Mouse (Mus musculus): ENCODE data around the gene Lrrc31. TPM values are rescaled to one million over a fixed set of nuclear protein-coding genes. Genes with fewer than 3 reads are reported as not detected.

Gene Lrrc31
- polyA plus RNA-seq, 1 experiment from 2014 or later: not detected

DNA sequence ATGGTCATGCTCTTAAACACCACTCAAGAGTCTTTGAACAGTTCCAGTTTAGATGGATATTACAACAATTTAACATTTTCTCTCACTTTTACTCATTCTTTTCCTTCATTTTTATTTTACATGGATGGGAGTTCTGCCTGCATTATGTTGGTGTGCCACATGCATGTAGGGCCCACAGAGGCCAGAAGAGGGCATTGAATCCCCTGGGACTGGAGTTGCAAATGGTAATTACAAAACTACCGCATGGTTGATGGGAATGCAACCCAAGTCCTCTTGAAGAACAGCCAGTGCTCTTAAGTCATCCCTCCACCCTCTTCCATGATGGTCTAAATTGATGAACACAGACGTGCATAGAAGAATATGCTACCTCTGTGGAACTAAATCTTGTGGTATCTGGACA, 22.8 kb upstream of the Lrrc31 start:
- no peak overlapping the region for H3K27ac ChIP-seq
- no peak overlapping the region for H3K4me2 ChIP-seq
- H3K27me3 ChIP-seq: no peaks in the 10 kb centered on the region
- H3K4me1 ChIP-seq: no peaks in the 10 kb centered on the region
- no peak for ATAC-seq (ENCODE audit: low FRiP score)
- H3K9ac ChIP-seq: no peak overlapping the region
- H3K9me3 ChIP-seq: no peaks in the 10 kb centered on the region
- H3K36me3 ChIP-seq (replicated peaks): no peaks in the 10 kb centered on the region
- H3K4me3 ChIP-seq (replicated peaks): no peak overlapping the region
- WGBS: 91% methylated on average over 2 of the region's 2 CpGs

- Histone ChIP-seq H3K4me2 (no peak overlapping the region), H3K9ac (no peak overlapping the region), H3K9me3 (no peaks in the 10 kb centered on the region), H3K27me3 (no peaks in the 10 kb centered on the region), H3K4me1 (no peaks in the 10 kb centered on the region), H3K36me3 (replicated peaks) (no peaks in the 10 kb centered on the region), H3K27ac (no peak overlapping the region), H3K4me3 (replicated peaks) (no peak overlapping the region)
- whole genome bisulfite sequencing: 89% methylated on average over 4 of the region's 4 CpGs
- ATAC-seq (ENCODE audit: low FRiP score): no peak
These were observed 22.4 kb upstream of the Lrrc31 start for GRCm38 (mm10) chr3:30722036-30722435.

DNA sequence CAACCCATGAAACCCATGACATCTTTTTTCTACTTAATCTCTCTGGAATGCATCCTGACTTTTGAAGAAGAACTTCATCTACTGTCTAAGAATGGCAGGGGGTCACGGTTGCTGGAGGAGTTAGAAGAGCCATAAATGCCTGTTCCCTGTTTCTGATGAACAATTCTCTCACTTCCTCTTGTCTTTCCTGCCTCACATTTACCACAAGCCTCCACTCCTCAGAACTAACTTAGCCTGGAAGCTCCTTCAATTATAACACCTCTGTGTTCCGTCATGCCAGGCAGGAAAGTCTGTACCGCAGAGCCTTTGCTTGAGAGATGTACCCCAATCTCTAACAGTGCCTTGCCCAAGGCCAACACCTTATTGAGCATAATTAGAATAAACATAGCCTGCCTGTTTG, 19.0 kb upstream of the Lrrc31 start:
- no peak overlapping the region for H3K9ac ChIP-seq
- H3K27me3 ChIP-seq: no peaks in the 10 kb centered on the region
- no peak overlapping the region for H3K4me3 ChIP-seq (replicated peaks)
- no peaks in the 10 kb centered on the region for H3K4me1 ChIP-seq
- no peak overlapping the region for H3K27ac ChIP-seq
- 90% methylated on average over 3 of the region's 3 CpGs for WGBS
- ATAC-seq (ENCODE audit: low FRiP score): no peak
- no peaks in the 10 kb centered on the region for H3K36me3 ChIP-seq (replicated peaks)
- no peak overlapping the region for H3K4me2 ChIP-seq
- no peaks in the 10 kb centered on the region for H3K9me3 ChIP-seq

GRCm38 (mm10) chr3:30713334-30713733, 13.7 kb upstream of the Lrrc31 start:
- Histone ChIP-seq H3K9me3 (no peaks in the 10 kb centered on the region), H3K27me3 (no peaks in the 10 kb centered on the region), H3K4me3 (replicated peaks) (no peak overlapping the region), H3K9ac (no peak overlapping the region), H3K4me2 (no peak overlapping the region), H3K36me3 (replicated peaks) (no peaks in the 10 kb centered on the region), H3K4me1 (no peaks in the 10 kb centered on the region), H3K27ac (no peak overlapping the region)
- 93% methylated on average over 1 of the region's 1 CpGs for WGBS
- ATAC-seq (ENCODE audit: low FRiP score): no peak

DNA sequence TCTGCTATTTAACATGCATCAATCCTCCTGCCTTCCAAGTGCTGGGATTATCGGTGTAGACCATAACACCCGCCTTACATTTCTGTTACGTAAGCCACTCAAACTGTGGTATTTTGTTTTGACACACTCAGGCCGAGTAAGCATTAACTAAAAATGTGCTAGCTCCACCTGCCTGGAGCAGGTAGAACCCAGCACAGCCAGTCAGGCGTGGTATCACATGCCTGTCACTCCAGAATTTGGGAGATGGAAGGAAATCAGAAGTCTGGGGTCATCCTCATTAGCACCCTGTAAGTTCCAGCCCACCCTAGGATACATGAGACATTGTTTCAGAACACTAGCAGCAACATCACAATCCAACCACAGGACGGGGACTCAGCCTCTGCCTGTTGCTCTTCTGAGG, 10.5 kb upstream of the Lrrc31 start:
- H3K4me3 ChIP-seq (replicated peaks): no peak overlapping the region
- H3K9me3 ChIP-seq: no peaks in the 10 kb centered on the region
- no peak for ATAC-seq (ENCODE audit: low FRiP score)
- WGBS: 85% methylated on average over 6 of the region's 6 CpGs
- no peak overlapping the region for H3K9ac ChIP-seq
- no peaks in the 10 kb centered on the region for H3K36me3 ChIP-seq (replicated peaks)
- no peak overlapping the region for H3K4me2 ChIP-seq
- no peaks in the 10 kb centered on the region for H3K27me3 ChIP-seq
- no peak overlapping the region for H3K27ac ChIP-seq
- no peaks in the 10 kb centered on the region for H3K4me1 ChIP-seq

DNA sequence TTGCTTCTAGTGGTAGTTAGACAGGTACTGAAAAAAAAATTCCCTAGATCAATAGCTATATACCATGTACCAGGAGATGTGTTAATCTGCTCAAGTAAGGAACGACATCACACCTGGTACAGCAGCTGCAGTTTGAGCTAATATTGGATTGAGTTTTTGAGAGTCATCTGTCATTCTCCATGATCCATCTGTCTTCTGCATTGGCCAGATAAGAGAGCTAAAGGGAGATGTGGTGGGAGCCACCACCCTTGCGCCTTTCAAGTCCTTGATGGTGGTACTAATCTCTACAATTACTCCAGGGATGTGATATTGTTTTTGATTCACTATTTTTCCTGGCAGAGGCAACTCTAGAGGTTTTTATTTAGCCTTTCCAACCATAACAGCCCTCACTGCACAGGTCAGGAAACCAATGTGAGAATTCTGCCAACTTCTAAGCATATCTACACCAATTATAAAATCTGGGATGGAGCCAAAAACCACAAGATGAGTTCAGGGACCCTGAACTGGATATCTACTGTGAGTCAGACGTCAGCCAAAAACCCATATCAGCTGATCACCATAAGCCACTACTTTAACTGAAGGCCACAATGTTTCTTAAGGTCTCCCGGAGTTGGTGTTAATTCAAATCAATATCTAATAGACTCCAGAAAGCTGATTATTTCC, 7.1 kb upstream of the Lrrc31 start:
- Histone ChIP-seq H3K27ac (no peak overlapping the region), H3K27me3 (no peaks in the 10 kb centered on the region), H3K9ac (no peak overlapping the region), H3K4me2 (no peak overlapping the region), H3K4me3 (replicated peaks) (no peak overlapping the region), H3K36me3 (replicated peaks) (no peaks in the 10 kb centered on the region), H3K4me1 (no peaks in the 10 kb centered on the region), H3K9me3 (no peaks in the 10 kb centered on the region)
- 91% methylated on average over 4 of the region's 4 CpGs for WGBS
- ATAC-seq (ENCODE audit: low FRiP score): no peak

GRCm38 (mm10) chr3:30705977-30706376, 6.3 kb upstream of the Lrrc31 start:
- no peak overlapping the region for H3K4me2 ChIP-seq
- WGBS: 89% methylated on average over 3 of the region's 3 CpGs
- ATAC-seq (ENCODE audit: low FRiP score): no peak

DNA sequence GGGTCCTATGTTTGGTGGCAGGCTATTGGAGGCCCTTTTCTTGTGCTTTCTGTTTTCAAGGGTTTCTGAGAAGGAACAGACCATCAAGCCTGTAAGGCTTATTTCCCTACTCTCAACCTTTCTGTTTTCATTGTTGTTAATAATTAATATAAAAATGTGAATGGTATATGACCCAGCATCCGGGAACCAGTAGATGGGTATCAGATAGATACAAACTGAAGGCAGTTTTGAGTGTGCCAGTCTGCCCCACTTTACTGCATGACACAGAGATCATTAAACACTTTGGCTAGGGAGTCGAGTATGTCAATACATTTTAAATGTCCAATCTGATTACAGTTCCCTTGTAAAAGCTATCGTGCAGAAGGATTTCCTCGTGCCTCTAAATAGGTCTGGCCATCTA, 1.8 kb downstream of the Lrrc31 start:
- Histone ChIP-seq H3K4me2 (no peak overlapping the region), H3K4me3 (replicated peaks) (no peak overlapping the region), H3K9me3 (no peaks in the 10 kb centered on the region), H3K36me3 (replicated peaks) (no peaks in the 10 kb centered on the region), H3K4me1 (no peaks in the 10 kb centered on the region), H3K27ac (no peak overlapping the region), H3K27me3 (no peaks in the 10 kb centered on the region), H3K9ac (no peak overlapping the region)
- 76% methylated on average over 4 of the region's 4 CpGs for WGBS
- ATAC-seq (ENCODE audit: low FRiP score): no peak

More at GRCm38 (mm10) chr3:30705977-30706376, 6.3 kb upstream of the Lrrc31 start:
- H3K9ac ChIP-seq: no peak overlapping the region
- no peak overlapping the region for H3K4me3 ChIP-seq (replicated peaks)
- no peak overlapping the region for H3K27ac ChIP-seq
- H3K9me3 ChIP-seq: no peaks in the 10 kb centered on the region
- no peaks in the 10 kb centered on the region for H3K27me3 ChIP-seq
- H3K4me1 ChIP-seq: no peaks in the 10 kb centered on the region
- H3K36me3 ChIP-seq (replicated peaks): no peaks in the 10 kb centered on the region

DNA sequence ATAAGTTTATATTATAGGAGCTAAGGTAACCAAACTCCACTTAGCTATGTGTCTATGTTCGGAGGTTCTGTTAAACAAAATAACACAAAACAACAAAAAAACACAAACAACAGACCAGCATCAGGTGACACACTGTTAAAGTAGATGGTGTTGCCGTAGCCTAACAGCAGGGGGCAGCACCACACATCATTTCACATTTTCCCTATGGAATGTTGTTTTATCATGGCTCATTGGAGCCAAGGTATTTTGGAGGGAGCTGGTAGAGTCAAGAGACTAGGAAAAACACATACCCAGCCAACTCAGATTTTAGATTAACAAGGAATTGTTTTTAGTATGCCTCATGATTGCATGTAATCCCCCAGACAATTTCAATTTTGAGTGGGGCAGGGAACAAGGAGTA, 3.3 kb downstream of the Lrrc31 start:
- Histone ChIP-seq H3K9me3 (no peaks in the 10 kb centered on the region), H3K4me1 (no peaks in the 10 kb centered on the region), H3K4me2 (no peak overlapping the region), H3K27ac (no peak overlapping the region), H3K36me3 (replicated peaks) (no peaks in the 10 kb centered on the region), H3K27me3 (no peaks in the 10 kb centered on the region), H3K9ac (no peak overlapping the region), H3K4me3 (replicated peaks) (no peak overlapping the region)
- WGBS: 22% methylated on average over 2 of the region's 2 CpGs
- ATAC-seq (ENCODE audit: low FRiP score): peak; percentile 49; the same call in 1 of the 2 replicates

GRCm38 (mm10) chr3:30695661-30696060, 4.0 kb downstream of the Lrrc31 start:
- WGBS: 88% methylated on average over 2 of the region's 2 CpGs
- Histone ChIP-seq H3K27me3 (no peaks in the 10 kb centered on the region), H3K4me1 (no peaks in the 10 kb centered on the region), H3K4me3 (replicated peaks) (no peak overlapping the region), H3K9me3 (no peaks in the 10 kb centered on the region), H3K27ac (no peak overlapping the region), H3K4me2 (no peak overlapping the region), H3K9ac (no peak overlapping the region), H3K36me3 (replicated peaks) (no peaks in the 10 kb centered on the region)
- ATAC-seq (ENCODE audit: low FRiP score): no peak

DNA sequence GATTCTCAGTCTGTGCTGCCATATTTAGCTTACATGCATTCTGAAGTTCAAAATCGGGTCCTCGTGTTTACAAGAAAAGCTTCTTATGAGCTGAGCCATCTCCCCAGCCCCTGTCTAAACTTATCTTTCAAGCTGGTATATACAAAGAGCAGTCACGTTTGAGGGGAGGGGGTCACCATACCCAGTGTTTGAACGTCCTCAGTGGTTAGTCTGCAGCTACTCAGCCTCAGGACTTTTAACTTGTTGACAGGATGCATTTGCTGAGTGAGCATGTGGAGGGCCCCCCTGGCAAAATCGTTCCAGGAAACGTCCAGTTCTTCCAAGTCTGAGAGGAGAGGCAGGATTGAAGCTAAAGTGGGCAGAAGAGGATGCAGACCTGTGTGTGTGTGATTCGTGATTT, 8.7 kb downstream of the Lrrc31 start:
- Histone ChIP-seq H3K27ac (no peak overlapping the region), H3K4me1 (no peaks in the 10 kb centered on the region), H3K9me3 (no peaks in the 10 kb centered on the region), H3K36me3 (replicated peaks) (no peaks in the 10 kb centered on the region), H3K27me3 (no peaks in the 10 kb centered on the region), H3K4me2 (no peak overlapping the region), H3K4me3 (replicated peaks) (no peak overlapping the region), H3K9ac (no peak overlapping the region)
- no peak for ATAC-seq (ENCODE audit: low FRiP score)
- 80% methylated on average over 7 of the region's 7 CpGs for WGBS

DNA sequence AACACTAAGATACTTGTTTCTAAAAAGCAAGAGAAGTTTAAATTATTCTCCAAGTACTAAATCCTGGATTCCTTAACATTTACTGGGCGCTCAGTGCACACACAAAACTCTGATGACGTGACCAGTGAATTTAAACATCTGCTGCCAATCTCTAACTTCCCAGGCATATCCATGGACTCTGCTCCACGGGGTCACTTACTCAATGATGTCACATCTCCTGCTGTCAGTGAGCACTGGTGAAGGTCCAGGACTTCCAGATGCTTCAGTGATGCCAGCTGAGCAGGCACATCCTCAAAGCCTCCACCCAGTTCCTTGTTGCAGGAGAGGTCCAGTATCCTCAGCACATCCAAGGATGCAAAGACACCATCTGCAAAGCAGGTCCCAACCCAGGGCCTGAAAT, 12.4 kb downstream of the Lrrc31 start:
- no peak for ATAC-seq (ENCODE audit: low FRiP score)
- Histone ChIP-seq H3K4me2 (no peak overlapping the region), H3K27me3 (no peaks in the 10 kb centered on the region), H3K9me3 (no peaks in the 10 kb centered on the region), H3K9ac (no peak overlapping the region), H3K36me3 (replicated peaks) (no peaks in the 10 kb centered on the region), H3K27ac (no peak overlapping the region), H3K4me1 (no peaks in the 10 kb centered on the region), H3K4me3 (replicated peaks) (no peak overlapping the region)
- WGBS: 80% methylated on average over 3 of the region's 3 CpGs

DNA sequence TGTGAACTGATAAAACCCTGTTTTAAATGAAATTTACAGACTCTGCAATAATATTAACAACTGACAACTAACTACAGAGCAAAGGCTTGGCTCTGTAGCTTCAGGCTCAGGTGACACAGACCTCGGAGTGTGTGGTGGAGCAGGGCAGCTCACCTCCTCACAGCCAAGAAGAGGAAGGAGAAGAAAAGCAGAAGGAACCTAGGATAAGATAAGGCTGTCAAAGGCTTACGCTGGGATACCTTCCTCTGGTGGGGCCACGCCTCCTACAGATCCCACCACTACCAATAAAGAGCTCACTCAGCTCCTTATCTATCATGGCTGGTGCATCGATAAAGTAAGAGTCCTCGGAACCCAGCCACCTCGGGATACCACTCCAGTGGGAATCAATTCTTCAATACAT, 16.5 kb downstream of the Lrrc31 start:
- Histone ChIP-seq H3K36me3 (replicated peaks) (no peaks in the 10 kb centered on the region), H3K4me1 (no peaks in the 10 kb centered on the region), H3K4me2 (no peak overlapping the region), H3K27me3 (no peaks in the 10 kb centered on the region), H3K9me3 (no peaks in the 10 kb centered on the region), H3K27ac (no peak overlapping the region), H3K4me3 (replicated peaks) (no peak overlapping the region), H3K9ac (no peak overlapping the region)
- no peak for ATAC-seq (ENCODE audit: low FRiP score)
- 94% methylated on average over 6 of the region's 6 CpGs for WGBS

Data from forebrain, embryonic 12.5 days (tissue).